11 mouse cellular contexts compared by ENCODE assay signal in the genomic region with DNA sequence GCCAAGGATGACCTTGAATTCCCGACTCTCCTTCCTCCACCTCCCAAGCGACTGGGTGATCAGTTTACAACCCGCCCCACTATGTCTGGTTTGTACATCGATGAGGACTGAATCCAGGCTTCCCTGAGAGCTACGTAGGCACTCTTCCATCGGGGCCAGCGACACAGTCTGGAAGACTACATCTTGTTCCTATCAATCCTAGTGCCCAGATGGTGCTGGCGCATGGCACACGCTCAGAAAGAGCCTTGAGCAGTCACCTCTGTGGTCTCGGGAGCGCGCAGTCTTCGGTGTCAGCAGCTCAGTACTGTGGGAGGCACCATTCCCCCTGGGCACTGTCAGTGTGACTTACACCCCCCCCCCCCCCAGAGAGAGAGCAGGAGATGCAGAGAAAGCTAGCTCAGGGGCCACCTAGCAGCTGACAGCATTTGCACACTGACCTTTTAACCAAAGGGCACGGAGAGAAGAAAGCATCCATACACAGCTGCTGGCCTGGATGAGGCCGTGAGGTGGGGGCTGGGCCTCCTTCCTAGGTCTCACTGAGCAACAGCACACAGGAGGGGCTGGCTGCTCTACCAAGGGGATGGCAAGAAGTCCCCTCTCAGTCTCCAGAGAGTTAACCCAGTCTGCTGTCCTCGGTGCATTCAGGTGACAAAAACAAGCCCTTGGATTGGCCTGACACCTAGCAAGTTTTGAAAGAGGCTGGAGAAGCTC. TPM values are rescaled to one million over a fixed set of nuclear protein-coding genes. Genes with fewer than 3 reads are reported as not detected.
DNase-seq lines count a peak whose midpoint lies in the region; ATAC-seq and TF ChIP-seq lines count a peak whose summit lies in the region.
"Had no signal": no experiment of that assay in that cellular context is flagged by ENCODE, and none has a peak within 500 bp of the region (broad histone marks: within the 10 kb centered on the region; RNA-seq: fewer than 3 reads in every experiment).

No protein-coding gene starts in this region.

- H3K9me3 ChIP-seq in E14TG2a.4 (ENCODE audit: low read length): no peaks in the 10 kb centered on the region
- no peaks in the 10 kb centered on the region for H3K9me3 ChIP-seq in hindbrain, embryonic 11.5 days (ENCODE audit: control insufficient read depth, low read length)
- no peaks in the 10 kb centered on the region for H3K9me3 ChIP-seq in midbrain, embryonic 15.5 days
- H3K9me3 ChIP-seq: forebrain, embryonic 15.5 days; heart, embryonic 12.5 days had no signal

- intact Hi-C loops in heart, postnatal 10 days (cut with DNase I): no loop called here
- intact Hi-C loops in left cerebral cortex, postnatal 36 days (cut with DNase I): no loop called here

- no peak overlapping the region for H3K9ac ChIP-seq in hindbrain, embryonic 11.5 days (ENCODE audit: low read depth, low read length)
- H3K9ac ChIP-seq in midbrain, embryonic 15.5 days: no peak overlapping the region
- H3K9ac ChIP-seq: forebrain, embryonic 15.5 days; heart, embryonic 12.5 days had no signal

- no peak for TF ChIP-seq CTCF in E14TG2a.4 (conservative IDR thresholded peaks at IDR 0.05; ENCODE audit: low read length)

- H3K4me1 ChIP-seq in E14TG2a.4 (replicated peaks; ENCODE audit: low read depth, low read length): peaks cover 92% of the 10 kb centered on the region
- peaks cover 49% of the 10 kb centered on the region for H3K4me1 ChIP-seq in hindbrain, embryonic 11.5 days (replicated peaks; ENCODE audit: control insufficient read depth, insufficient read depth, low read length)
- H3K4me1 ChIP-seq in midbrain, embryonic 15.5 days: peaks cover 67% of the 10 kb centered on the region

- H3K4me2 ChIP-seq in hindbrain, embryonic 11.5 days (replicated peaks; ENCODE audit: low read depth, low read length): peak overlapping the region; percentile 14; the same call in 1 of the 2 replicates
- 0 out of 2 replicates have a peak overlapping the region, but pooled peaks have one; percentile 5 for H3K4me2 ChIP-seq in midbrain, embryonic 15.5 days
- H3K4me2 ChIP-seq: forebrain, embryonic 15.5 days; heart, embryonic 12.5 days had no signal

- DNase-seq in heart, adult 11 months: peak; percentile 86
- no peak for DNase-seq in heart, postnatal 10 days
- peak; percentile 63 for DNase-seq in hindbrain, embryonic 11.5 days (ENCODE audit: low spot score)
- DNase-seq in left cerebral cortex, adult 9 months (ENCODE audit: low spot score in 2 of 2): no peak
- no peak for DNase-seq in left cerebral cortex, postnatal 36 days (ENCODE audit: low spot score in 2 of 2)
- DNase-seq in spleen, postnatal 4 days (ENCODE audit: low spot score in 2 of 2): no peak
- DNase-seq: kidney, postnatal 14 days had no signal

- no peaks in the 10 kb centered on the region for H3K36me3 ChIP-seq in E14TG2a.4 (ENCODE audit: insufficient read depth, low read length)
- no peaks in the 10 kb centered on the region for H3K36me3 ChIP-seq in hindbrain, embryonic 11.5 days (ENCODE audit: control insufficient read depth, insufficient read depth, low read length)
- H3K36me3 ChIP-seq in midbrain, embryonic 15.5 days (replicated peaks): no peaks in the 10 kb centered on the region

- peak; percentile 44; the same call in 1 of the 2 replicates for ATAC-seq in hindbrain, embryonic 11.5 days (ENCODE audit: low FRiP score)
- no peak for ATAC-seq in midbrain, embryonic 15.5 days (replicated peaks)
- ATAC-seq: forebrain, embryonic 15.5 days had no signal

- 37% methylated on average over 16 of the region's 16 CpGs for WGBS in hindbrain, embryonic 11.5 days
- WGBS in midbrain, embryonic 15.5 days: 54% methylated on average over 16 of the region's 16 CpGs

- H3K4me3 ChIP-seq in E14TG2a.4 (replicated peaks; ENCODE audit: low read length): peak overlapping the region; percentile 20
- H3K4me3 ChIP-seq in hindbrain, embryonic 11.5 days (ENCODE audit: low read depth, low read length): no peak overlapping the region
- no peak overlapping the region for H3K4me3 ChIP-seq in midbrain, embryonic 15.5 days
- H3K4me3 ChIP-seq: forebrain, embryonic 15.5 days; heart, embryonic 12.5 days had no signal

- peaks cover 20% of the 10 kb centered on the region for H3K27me3 ChIP-seq in E14TG2a.4 (ENCODE audit: insufficient read depth, low read length)
- H3K27me3 ChIP-seq in hindbrain, embryonic 11.5 days (ENCODE audit: control insufficient read depth, insufficient read depth, low read length): no peaks in the 10 kb centered on the region
- H3K27me3 ChIP-seq in midbrain, embryonic 15.5 days (replicated peaks): no peaks in the 10 kb centered on the region
- H3K27me3 ChIP-seq: forebrain, embryonic 15.5 days; heart, embryonic 12.5 days had no signal

- peak overlapping the region; percentile 36; the same call in 1 of the 2 replicates for H3K27ac ChIP-seq in hindbrain, embryonic 11.5 days (ENCODE audit: low read depth, low read length)
- H3K27ac ChIP-seq in midbrain, embryonic 15.5 days: no peak overlapping the region
- H3K27ac ChIP-seq: forebrain, embryonic 15.5 days had no signal

RNA-seq across cellular contexts. Expression of a gene that starts 10.3 kb away (rescaled TPM):
- total RNA-seq in heart, postnatal 10 days (2021): 10 to 100 TPM; 39.4 to 44.2 TPM
- 458 and 496 TPM in 2 replicates for polyA plus RNA-seq in hindbrain, embryonic 11.5 days (2014; fragmentation: Nextera tagmentation; extraction: Ambion mirVana)
- 123 and 134 TPM in 2 replicates for polyA plus RNA-seq in midbrain, embryonic 15.5 days (2015; fragmentation: Nextera tagmentation; extraction: Ambion mirVana)
- total RNA-seq in left cerebral cortex, postnatal 36 days (2021): 10 to 100 TPM; 56.9 to 57.0 TPM

RNA-seq across cellular contexts. Expression of a gene that starts 32.0 kb away (rescaled TPM):
- total RNA-seq in heart, postnatal 10 days (2021): 1 to 10 TPM; 4.1 to 5.4 TPM
- polyA plus RNA-seq in hindbrain, embryonic 11.5 days (2014; fragmentation: Nextera tagmentation; extraction: Ambion mirVana): 9.2 and 9.3 TPM in 2 replicates
- 18.3 and 20.2 TPM in 2 replicates for polyA plus RNA-seq in midbrain, embryonic 15.5 days (2015; fragmentation: Nextera tagmentation; extraction: Ambion mirVana)
- total RNA-seq in left cerebral cortex, postnatal 36 days (2021): 1 to 10 TPM; 6.9 to 7.5 TPM

RNA-seq across cellular contexts. Expression of a gene that starts 51.8 kb away (rescaled TPM):
- 10 to 100 TPM; 11.4 to 11.5 TPM for total RNA-seq in heart, postnatal 10 days (2021)
- 7.8 and 8.5 TPM in 2 replicates for polyA plus RNA-seq in hindbrain, embryonic 11.5 days (2014; fragmentation: Nextera tagmentation; extraction: Ambion mirVana)
- 11.4 and 11.8 TPM in 2 replicates for polyA plus RNA-seq in midbrain, embryonic 15.5 days (2015; fragmentation: Nextera tagmentation; extraction: Ambion mirVana)
- 10 to 100 TPM; 14.3 to 14.5 TPM for total RNA-seq in left cerebral cortex, postnatal 36 days (2021)

Comparison
In these comparisons a context has a peak if more than half of its experiments do, and no peak if none do; other contexts are left out.
1. DNase-seq: peak in heart, adult 11 months (single experiment) and hindbrain, embryonic 11.5 days (single experiment); none in heart, postnatal 10 days (0 of 2), left cerebral cortex, adult 9 months (0 of 2), left cerebral cortex, postnatal 36 days (0 of 2) and spleen, postnatal 4 days (0 of 2).